Mouse (Mus musculus) embryonic facial prominence, embryonic 10.5 days (tissue): ENCODE data around the gene Pitpnm3. TPM values are rescaled to one million over a fixed set of nuclear protein-coding genes. Genes with fewer than 3 reads are reported as not detected.

Source experiments
- DNase-seq: peaks from one replicate; pipeline ENCODE4 v3.0.0-alpha.2; 2017; ENCODE audit warnings: low spot score
- H3K27ac ChIP-seq: fragments of 300-500 bp; sonication (generic); replicated peaks from 2 replicates; pipeline ENCODE4 v1.5.1; 2016; ENCODE audit warnings: mild to moderate bottlenecking
- H3K27me3 ChIP-seq: fragments of 300-500 bp; sonication (generic); replicated peaks from 2 replicates; pipeline ENCODE4 v1.6.1; 2016; ENCODE audit warnings: low read depth, mild to moderate bottlenecking; ENCODE audit not compliant: poor library complexity, severe bottlenecking
- H3K36me3 ChIP-seq: fragments of 300-500 bp; sonication (generic); replicated peaks from 2 replicates; pipeline ENCODE4 v1.6.1; 2016; ENCODE audit warnings: mild to moderate bottlenecking, moderate library complexity
- H3K4me1 ChIP-seq: fragments of 300-500 bp; sonication (generic); 2 replicates; pipeline ENCODE4 v1.6.1; 2016
- H3K4me3 ChIP-seq: fragments of 300-500 bp; sonication (generic); 2 replicates; pipeline ENCODE4 v1.5.1; 2016; ENCODE audit warnings: mild to moderate bottlenecking, moderate library complexity
- H3K9me3 ChIP-seq: fragments of 300-500 bp; sonication (generic); 2 replicates; pipeline ENCODE4 v1.6.1; 2016; ENCODE audit warnings: mild to moderate bottlenecking
- WGBS: fragments of 180-500 bp; shearing (Covaris S2); methylation state at CpG from one replicate; pipeline ENCODE4 v1.1.7; 2016; 5-methylcytosine and 5-hydroxymethylcytosine counted together
- polyA plus RNA-seq: library from polyadenylated mRNA; unstranded; fragments of >200 nt; fragmentation: Nextera tagmentation; extraction: Ambion mirVana; gene quantifications from 2 replicates; pipeline ENCODE4 v1.2.1, GENCODE M21; 2016

The Pitpnm3 gene
- polyA plus RNA-seq, 1 experiment from 2014 or later = 0.24 TPM

DNA sequence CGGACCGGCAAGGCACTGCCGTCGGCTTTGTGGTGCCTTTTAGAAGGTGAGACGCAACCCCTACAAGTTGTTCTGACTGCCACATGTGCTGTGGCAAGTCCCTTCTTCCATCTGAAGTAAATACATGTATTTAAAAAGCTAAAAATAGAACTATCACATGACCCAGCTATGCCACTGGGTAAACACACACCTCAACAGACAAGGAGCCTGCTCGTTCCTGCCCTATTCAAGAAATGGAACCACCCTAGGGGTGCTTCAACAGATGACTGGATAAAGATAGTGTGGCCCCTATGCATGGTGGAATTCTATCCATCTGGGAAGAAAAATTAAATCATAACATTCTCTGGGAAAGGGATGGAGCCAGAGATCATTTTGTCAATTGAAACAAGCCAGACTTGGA lies 112.8 kb downstream of the Pitpnm3 start:
- no peak for DNase-seq
- Histone ChIP-seq H3K4me3 (no peak overlapping the region), H3K27ac (no peak overlapping the region), H3K36me3 (no peaks in the 10 kb centered on the region), H3K27me3 (0 out of 2 replicates have a peak, but pooled peaks cover 6% of the 10 kb centered on the region), H3K9me3 (no peaks in the 10 kb centered on the region), H3K4me1 (peaks cover 9% of the 10 kb centered on the region)
- 83% methylated on average over 6 of the region's 6 CpGs for WGBS

GRCm38 (mm10) chr11:72021015-72021414 lies 114.6 kb downstream of the Pitpnm3 start:
- DNase-seq = no peak
- Histone ChIP-seq H3K27me3 (no peaks in the 10 kb centered on the region), H3K36me3 (no peaks in the 10 kb centered on the region), H3K4me1 (peaks cover 9% of the 10 kb centered on the region), H3K4me3 (no peak overlapping the region), H3K27ac (no peak overlapping the region), H3K9me3 (no peaks in the 10 kb centered on the region)
- 73% methylated on average over 4 of the region's 4 CpGs for WGBS

GRCm38 (mm10) chr11:72017253-72017601 lies 118.4 kb downstream of the Pitpnm3 start:
- Histone ChIP-seq H3K36me3 (no peaks in the 10 kb centered on the region), H3K4me3 (no peak overlapping the region), H3K27ac (no peak overlapping the region), H3K9me3 (no peaks in the 10 kb centered on the region), H3K27me3 (no peaks in the 10 kb centered on the region), H3K4me1 (peaks cover 7% of the 10 kb centered on the region)
- no peak for DNase-seq
- 84% methylated on average over 9 of the region's 9 CpGs for WGBS

DNA sequence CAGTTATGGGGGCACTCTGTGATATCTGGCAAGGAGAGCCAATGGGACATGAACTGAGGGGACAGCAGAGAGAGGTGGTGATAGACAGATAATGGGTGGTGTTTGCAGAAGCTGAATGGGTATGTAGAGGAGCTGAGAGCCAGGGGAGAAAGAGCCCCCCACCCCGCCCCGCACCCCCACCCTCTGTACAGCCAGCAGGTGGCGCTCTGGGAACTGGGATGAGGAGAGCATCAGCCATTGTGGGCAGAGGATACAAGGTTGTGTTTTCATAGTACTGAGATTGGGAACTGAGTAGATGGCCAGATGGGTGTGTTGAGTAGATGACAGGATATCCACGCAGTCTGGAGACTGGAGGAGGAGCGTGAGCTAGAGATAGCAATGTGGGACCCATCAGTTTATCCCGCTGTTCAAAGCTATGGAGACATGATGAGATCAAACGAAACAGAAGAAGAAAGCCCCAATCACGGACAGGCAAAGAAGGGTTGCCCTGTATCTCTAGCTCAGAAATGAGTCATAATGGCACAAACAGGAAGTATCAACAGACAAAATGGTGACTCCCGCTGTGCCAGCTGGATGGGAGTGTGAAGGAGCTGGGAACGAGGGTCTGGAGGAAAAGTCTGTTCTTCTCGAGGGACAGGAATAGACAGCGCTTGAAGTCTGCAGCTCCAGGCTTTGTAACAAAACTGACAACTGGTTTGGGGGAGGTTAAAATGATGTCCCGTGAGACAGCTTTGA lies 118.9 kb downstream of the Pitpnm3 start:
- Histone ChIP-seq H3K27ac (no peak overlapping the region), H3K4me1 (peaks cover 12% of the 10 kb centered on the region), H3K9me3 (no peaks in the 10 kb centered on the region), H3K27me3 (no peaks in the 10 kb centered on the region), H3K36me3 (no peaks in the 10 kb centered on the region), H3K4me3 (no peak overlapping the region)
- WGBS = 81% methylated on average over 13 of the region's 13 CpGs
- DNase-seq = no peak

- 88% methylated on average over 4 of the region's 4 CpGs for WGBS
- no peak overlapping the region for H3K4me3 ChIP-seq
- no peak overlapping the region for H3K27ac ChIP-seq
- DNase-seq = no peak
- no peaks in the 10 kb centered on the region for H3K27me3 ChIP-seq
- peaks cover 27% of the 10 kb centered on the region for H3K4me1 ChIP-seq
- no peaks in the 10 kb centered on the region for H3K36me3 ChIP-seq
- no peaks in the 10 kb centered on the region for H3K9me3 ChIP-seq
These were observed 120.9 kb downstream of the Pitpnm3 start for GRCm38 (mm10) chr11:72014674-72015073.

DNA sequence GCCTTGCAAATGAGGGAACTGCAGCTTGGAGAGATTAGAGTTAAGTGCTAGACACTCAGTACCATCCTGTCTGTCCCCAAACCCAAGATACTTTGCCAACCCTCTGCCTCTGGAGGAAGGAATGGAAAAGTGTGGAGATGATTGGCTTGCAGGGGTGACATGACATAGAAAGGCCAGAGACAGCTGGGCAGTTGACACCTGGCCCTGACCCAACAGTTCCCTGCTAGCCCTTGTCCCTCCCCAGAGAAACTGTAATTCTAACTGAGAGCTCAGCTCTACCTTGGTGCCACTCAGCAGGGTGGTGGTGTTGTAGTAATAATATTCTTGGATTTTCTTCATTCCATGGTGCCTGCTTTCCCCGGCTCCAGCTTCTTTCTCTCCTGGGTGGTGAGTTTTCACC lies 123.6 kb downstream of the Pitpnm3 start:
- 83% methylated on average over 1 of the region's 1 CpGs for WGBS
- no peak overlapping the region for H3K4me3 ChIP-seq

GRCm38 (mm10) chr11:72010940-72011722 lies 124.4 kb downstream of the Pitpnm3 start:
- H3K27me3 ChIP-seq = no peaks in the 10 kb centered on the region
- H3K27ac ChIP-seq = no peak overlapping the region
- H3K4me3 ChIP-seq = no peak overlapping the region
- H3K9me3 ChIP-seq = no peaks in the 10 kb centered on the region
- WGBS = 61% methylated on average over 9 of the region's 9 CpGs
- DNase-seq = no peak
- H3K4me1 ChIP-seq = peaks cover 23% of the 10 kb centered on the region
- H3K36me3 ChIP-seq = no peaks in the 10 kb centered on the region

More for the DNA sequence above, 123.6 kb downstream of the Pitpnm3 start:
- Histone ChIP-seq H3K27ac (peak overlapping the region; percentile 44; the same call in 1 of the 2 replicates), H3K27me3 (no peaks in the 10 kb centered on the region), H3K36me3 (no peaks in the 10 kb centered on the region), H3K4me1 (peaks cover 23% of the 10 kb centered on the region), H3K9me3 (no peaks in the 10 kb centered on the region)
- no peak for DNase-seq

- H3K4me3 ChIP-seq = no peak overlapping the region
- DNase-seq = no peak
- no peaks in the 10 kb centered on the region for H3K27me3 ChIP-seq
- 75% methylated on average over 5 of the region's 5 CpGs for WGBS
- H3K27ac ChIP-seq = no peak overlapping the region
- no peaks in the 10 kb centered on the region for H3K9me3 ChIP-seq
- H3K4me1 ChIP-seq = peaks cover 23% of the 10 kb centered on the region
- no peaks in the 10 kb centered on the region for H3K36me3 ChIP-seq
These were observed 125.2 kb downstream of the Pitpnm3 start for GRCm38 (mm10) chr11:72010367-72010766.

GRCm38 (mm10) chr11:72005547-72005946 lies 130.0 kb downstream of the Pitpnm3 start:
- peaks cover 18% of the 10 kb centered on the region; the same call in 1 of the 2 replicates for H3K4me1 ChIP-seq
- no peaks in the 10 kb centered on the region for H3K9me3 ChIP-seq
- H3K27ac ChIP-seq = no peak overlapping the region
- H3K27me3 ChIP-seq = no peaks in the 10 kb centered on the region
- 89% methylated on average over 6 of the region's 6 CpGs for WGBS
- H3K4me3 ChIP-seq = no peak overlapping the region
- H3K36me3 ChIP-seq = no peaks in the 10 kb centered on the region
- no peak for DNase-seq

DNA sequence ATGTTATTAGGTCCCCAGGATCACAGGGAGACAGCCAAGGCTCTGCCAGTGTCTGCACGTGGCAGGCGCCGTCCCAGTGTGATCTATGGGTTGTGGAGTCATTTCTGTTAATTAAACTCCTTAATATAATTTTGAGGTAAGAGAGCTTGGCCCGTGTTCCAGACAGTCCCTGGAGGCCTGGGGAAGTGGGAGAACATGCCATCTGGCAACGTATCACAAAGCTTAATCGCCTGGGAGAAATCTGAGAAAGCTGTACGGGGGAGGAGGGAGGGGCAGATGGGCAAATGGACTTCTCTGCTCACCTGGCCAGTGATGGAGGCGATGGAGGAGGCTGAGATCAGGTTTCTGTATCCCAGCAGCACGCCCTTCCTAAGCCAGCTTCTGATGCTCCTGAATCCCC lies 132.4 kb downstream of the Pitpnm3 start:
- no peaks in the 10 kb centered on the region for H3K9me3 ChIP-seq
- H3K27me3 ChIP-seq = no peaks in the 10 kb centered on the region
- H3K27ac ChIP-seq = no peak overlapping the region
- no peaks in the 10 kb centered on the region for H3K36me3 ChIP-seq
- WGBS = 57% methylated on average over 9 of the region's 9 CpGs
- peaks cover 15% of the 10 kb centered on the region; the same call in 1 of the 2 replicates for H3K4me1 ChIP-seq
- DNase-seq = no peak
- H3K4me3 ChIP-seq = no peak overlapping the region

GRCm38 (mm10) chr11:72002138-72002853 lies 133.3 kb downstream of the Pitpnm3 start:
- Histone ChIP-seq H3K4me1 (peaks cover 21% of the 10 kb centered on the region), H3K27ac (no peak overlapping the region), H3K4me3 (no peak overlapping the region), H3K36me3 (no peaks in the 10 kb centered on the region), H3K9me3 (no peaks in the 10 kb centered on the region), H3K27me3 (peaks cover 8% of the 10 kb centered on the region; the same call in 1 of the 2 replicates)
- WGBS = 50% methylated on average over 13 of the region's 13 CpGs
- DNase-seq = peak; percentile 45

- peaks cover 14% of the 10 kb centered on the region; the same call in 1 of the 2 replicates for H3K27me3 ChIP-seq
- H3K4me1 ChIP-seq = peaks cover 39% of the 10 kb centered on the region
- no peak overlapping the region for H3K27ac ChIP-seq
- no peaks in the 10 kb centered on the region for H3K36me3 ChIP-seq
- DNase-seq = no peak
- 90% methylated on average over 6 of the region's 6 CpGs for WGBS
- H3K9me3 ChIP-seq = no peaks in the 10 kb centered on the region
- H3K4me3 ChIP-seq = no peak overlapping the region
These were observed 135.4 kb downstream of the Pitpnm3 start for GRCm38 (mm10) chr11:72000194-72000593.
